ENCODE assay signal across 8 mouse cellular contexts in genomic region chr6:56361348-56362127, GRCm38 (mm10).
DNase-seq lines count a peak whose midpoint lies in the region; ATAC-seq and TF ChIP-seq lines count a peak whose summit lies in the region.

No protein-coding gene starts in this region.

- TF ChIP-seq POLR2A in myocyte (IDR thresholded peaks at IDR 0.05; ENCODE audit: insufficient read length, low read depth), result no peak

- peak overlapping the region; percentile 68 for H3K4me2 ChIP-seq in embryonic facial prominence, embryonic 11.5 days (ENCODE audit: low read depth, low read length)
- peak overlapping the region; percentile 79 for H3K4me2 ChIP-seq in hindbrain, embryonic 11.5 days (replicated peaks; ENCODE audit: low read depth, low read length)
- peak overlapping the region; percentile 34 for H3K4me2 ChIP-seq in myocyte (ENCODE audit: low read depth)

- H3K27ac ChIP-seq in embryonic facial prominence, embryonic 11.5 days (replicated peaks; ENCODE audit: low read depth, low read length), result no peak overlapping the region
- no peak overlapping the region for H3K27ac ChIP-seq in hindbrain, embryonic 11.5 days (ENCODE audit: low read depth, low read length)

- no peaks in the 10 kb centered on the region; the same call in 1 of the 2 replicates for H3K4me1 ChIP-seq in embryonic facial prominence, embryonic 11.5 days (ENCODE audit: control insufficient read depth, insufficient read depth, low read length)
- H3K4me1 ChIP-seq in hindbrain, embryonic 11.5 days (replicated peaks; ENCODE audit: control insufficient read depth, insufficient read depth, low read length), result 0 out of 2 replicates have a peak, but pooled peaks cover 2% of the 10 kb centered on the region

- H3ac ChIP-seq in myocyte (ENCODE audit: control insufficient read depth, insufficient read length), result no peak overlapping the region

- 1% methylated on average over 19 of the region's 19 CpGs for WGBS in embryonic facial prominence, embryonic 11.5 days
- 2% methylated on average over 19 of the region's 19 CpGs for WGBS in hindbrain, embryonic 11.5 days

- no peaks in the 10 kb centered on the region; the same call in 1 of the 2 replicates for H3K27me3 ChIP-seq in embryonic facial prominence, embryonic 11.5 days (ENCODE audit: control insufficient read depth, insufficient read depth, low read length)
- H3K27me3 ChIP-seq in hindbrain, embryonic 11.5 days (ENCODE audit: control insufficient read depth, insufficient read depth, low read length), result no peaks in the 10 kb centered on the region; the same call in 1 of the 2 replicates
- H3K27me3 ChIP-seq in myocyte (ENCODE audit: control insufficient read depth, insufficient read depth, insufficient read length), result no peaks in the 10 kb centered on the region

- DNase-seq in kidney, postnatal 4 days, result peak; percentile 17 to 28
- DNase-seq in kidney, adult 8-10 months, result no peak
- peak; percentile 25 for DNase-seq in embryonic facial prominence, embryonic 11.5 days (ENCODE audit: low spot score)
- DNase-seq in hindbrain, embryonic 11.5 days (ENCODE audit: low spot score), result peak; percentile 47
- DNase-seq in spleen, postnatal 14 days (ENCODE audit: low spot score in 2 of 2), result no peak
- DNase-seq in layer of hippocampus, postnatal 25 days (ENCODE audit: extremely low spot score in 1 of 2, low spot score in 1 of 2), result no peak

- no peaks in the 10 kb centered on the region for H3K79me2 ChIP-seq in myocyte (ENCODE audit: control insufficient read depth, insufficient read depth)

- peak overlapping the region; percentile 54 for H3K9ac ChIP-seq in embryonic facial prominence, embryonic 11.5 days (replicated peaks; ENCODE audit: low read length)
- peak overlapping the region; percentile 66 for H3K9ac ChIP-seq in hindbrain, embryonic 11.5 days (ENCODE audit: low read depth, low read length)

- H3K4me3 ChIP-seq in embryonic facial prominence, embryonic 11.5 days (ENCODE audit: low read depth, low read length), result peak overlapping the region; percentile 35
- H3K4me3 ChIP-seq in hindbrain, embryonic 11.5 days (ENCODE audit: low read depth, low read length), result peak overlapping the region; percentile 44
- H3K4me3 ChIP-seq in myocyte, result no peak overlapping the region

- no peaks in the 10 kb centered on the region for H3K36me3 ChIP-seq in embryonic facial prominence, embryonic 11.5 days (replicated peaks; ENCODE audit: control insufficient read depth, insufficient read depth, low read depth, low read length)
- H3K36me3 ChIP-seq in hindbrain, embryonic 11.5 days (ENCODE audit: control insufficient read depth, insufficient read depth, low read length), result no peaks in the 10 kb centered on the region
- H3K36me3 ChIP-seq in myocyte (ENCODE audit: control insufficient read depth, insufficient read depth), result no peaks in the 10 kb centered on the region

- H3K9me3 ChIP-seq in embryonic facial prominence, embryonic 11.5 days (replicated peaks; ENCODE audit: control insufficient read depth, low read length), result no peaks in the 10 kb centered on the region
- H3K9me3 ChIP-seq in hindbrain, embryonic 11.5 days (ENCODE audit: control insufficient read depth, low read length), result no peaks in the 10 kb centered on the region

- peak; percentile 53 for ATAC-seq in embryonic facial prominence, embryonic 11.5 days (replicated peaks; ENCODE audit: insufficient number of reproducible peaks, low FRiP score, low TSS enrichment, low read depth)
- peak; percentile 80 for ATAC-seq in hindbrain, embryonic 11.5 days (ENCODE audit: low FRiP score)
- no peak for ATAC-seq in megakaryocyte-erythroid progenitor cell, adult 5-6 weeks (replicated peaks; ENCODE audit: low FRiP score, low TSS enrichment, poor library complexity, severe bottlenecking)

TF ChIP-seq in myocyte, 11 proteins besides CTCF, POLR2A, EP300 and RAD21:
- no peak for TF ChIP-seq TCF12 (IDR thresholded peaks at IDR 0.05; ENCODE audit: insufficient read depth, poor library complexity, severe bottlenecking)
- TF ChIP-seq MYOD1 (IDR thresholded peaks at IDR 0.05; ENCODE audit: control insufficient read depth in 1 of 3, insufficient read length in 2 of 3, low read depth in 2 of 3), result no peak
- no peak for TF ChIP-seq CEBPB (IDR thresholded peaks at IDR 0.05; ENCODE audit: insufficient read depth, poor library complexity, severe bottlenecking)
- TF ChIP-seq USF1 (IDR thresholded peaks at IDR 0.05; ENCODE audit: low read depth), result no peak
- TF ChIP-seq E2F4 (IDR thresholded peaks at IDR 0.05; ENCODE audit: insufficient read depth), result no peak
- no peak for TF ChIP-seq MYOG (IDR thresholded peaks at IDR 0.05; ENCODE audit: control insufficient read depth in 1 of 3, insufficient read depth in 1 of 3, insufficient read length in 2 of 3, low read depth in 2 of 3)

Comparison
In these comparisons a context has a peak if more than half of its experiments do, and no peak if none do; other contexts are left out.
1. DNase-seq: peak in kidney, postnatal 4 days (2 of 2), embryonic facial prominence, embryonic 11.5 days (single experiment) and hindbrain, embryonic 11.5 days (single experiment); none in kidney, adult 8-10 months (0 of 2), spleen, postnatal 14 days (0 of 2) and layer of hippocampus, postnatal 25 days (0 of 2).
2. Peak in every context shown above with its lines, with median percentiles within 50 percentile points of each other: H3K4me2 ChIP-seq.